Mouse (Mus musculus) adrenal gland (tissue): ENCODE measurements around the gene Rfk.

Experiments used
- intact Hi-C: fragments of 180-260 bp; cut with DNase I; formaldehyde crosslinking; loops from one replicate; pipeline ENCODE4 v1.15.1; 2025
- long read RNA-seq, 2 experiments: library from polyadenylated mRNA; unstranded; transcript quantifications; one replicate each; pipeline ENCODE4 v2.0.0; 2020; ENCODE audit warnings: borderline replicate concordance in 1 of 2; ENCODE audit not compliant: insufficient replicate concordance in 1 of 2

The Rfk gene
- long read RNA-seq, experiment 1, transcript Rfk-201 (4 exons, 2,482 nt), result major isoform, 180 of 198 reads
- long read RNA-seq, experiment 1, partial matches to known transcripts, result 5 of 198 reads
- long read RNA-seq, experiment 1, other reads (novel, unspliced or antisense), result 13 of 198 reads
- long read RNA-seq, experiment 2, transcript Rfk-201 (4 exons, 2,482 nt), result major isoform, 39 of 42 reads
- long read RNA-seq, experiment 2, partial matches to known transcripts, result 0 of 42 reads
- long read RNA-seq, experiment 2, other reads (novel, unspliced or antisense), result 3 of 42 reads

GRCm38 (mm10) chr19:17393841-17394591 is at the start of gene Rfk:
Rfk (plus strand) TSS chr19:17394043.
- intact Hi-C loops, result no loop called here

GRCm38 (mm10) chr19:17344881-17345280 is 49.0 kb upstream of the Rfk start:
- intact Hi-C loops, result no loop called here

GRCm38 (mm10) chr19:17346716-17347474 is 46.9 kb upstream of the Rfk start:
- intact Hi-C loops, result no loop called here

DNA sequence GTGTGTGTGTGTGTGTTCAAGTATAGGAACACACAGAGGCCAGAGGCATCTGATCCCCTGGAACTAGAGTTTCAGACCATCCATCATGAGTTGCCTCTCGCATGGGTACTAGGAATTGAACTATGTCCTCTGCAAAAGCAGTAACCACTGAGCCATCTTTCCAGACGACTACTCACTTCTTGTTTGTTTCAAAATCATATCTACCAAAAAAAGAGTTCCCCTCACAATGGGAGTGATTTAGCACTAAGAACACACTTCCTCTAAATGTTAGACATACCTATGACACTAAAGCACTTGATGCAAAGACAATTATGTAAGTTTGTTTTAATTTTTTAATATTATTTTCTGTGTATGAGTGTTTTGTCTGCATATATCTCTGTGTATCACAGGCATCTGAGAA is 46.0 kb upstream of the Rfk start:
- intact Hi-C loops, result no loop called here

GRCm38 (mm10) chr19:17353727-17354126 is 40.1 kb upstream of the Rfk start:
- intact Hi-C loops, result loop anchor here (10.0 kb wide), 1 partner anchor 129 kb away; no protein-coding TSS in a partner anchor

DNA sequence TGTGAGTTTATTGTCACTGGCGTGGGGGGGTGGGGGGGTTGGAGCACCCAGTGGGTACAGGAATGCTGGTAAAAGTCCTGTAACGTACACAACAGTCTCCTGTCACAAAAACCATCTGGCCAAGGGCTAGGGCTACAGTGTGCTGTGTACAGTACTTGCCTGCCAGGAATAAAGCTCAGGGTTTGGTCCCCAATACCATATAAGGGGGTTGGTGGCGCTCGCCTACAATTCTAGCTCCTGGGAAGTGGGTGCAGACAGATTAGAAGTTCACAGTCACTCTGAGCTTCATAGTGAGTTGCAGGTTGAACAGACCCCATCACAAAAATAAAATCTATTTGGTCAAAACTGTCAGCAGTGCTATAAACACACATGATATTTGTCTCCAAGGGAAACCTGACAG is 39.5 kb upstream of the Rfk start:
- intact Hi-C loops, result loop anchor here (10.0 kb wide), 1 partner anchor 130 kb away; no protein-coding TSS in a partner anchor

GRCm38 (mm10) chr19:17354797-17355196 is 39.0 kb upstream of the Rfk start:
- intact Hi-C loops, result loop anchor here (10.0 kb wide), 1 partner anchor 130 kb away; no protein-coding TSS in a partner anchor

- intact Hi-C loops, result loop anchor here (10.0 kb wide), 1 partner anchor 131 kb away; no protein-coding TSS in a partner anchor
These were observed 38.5 kb upstream of the Rfk start for GRCm38 (mm10) chr19:17355361-17355760.

DNA sequence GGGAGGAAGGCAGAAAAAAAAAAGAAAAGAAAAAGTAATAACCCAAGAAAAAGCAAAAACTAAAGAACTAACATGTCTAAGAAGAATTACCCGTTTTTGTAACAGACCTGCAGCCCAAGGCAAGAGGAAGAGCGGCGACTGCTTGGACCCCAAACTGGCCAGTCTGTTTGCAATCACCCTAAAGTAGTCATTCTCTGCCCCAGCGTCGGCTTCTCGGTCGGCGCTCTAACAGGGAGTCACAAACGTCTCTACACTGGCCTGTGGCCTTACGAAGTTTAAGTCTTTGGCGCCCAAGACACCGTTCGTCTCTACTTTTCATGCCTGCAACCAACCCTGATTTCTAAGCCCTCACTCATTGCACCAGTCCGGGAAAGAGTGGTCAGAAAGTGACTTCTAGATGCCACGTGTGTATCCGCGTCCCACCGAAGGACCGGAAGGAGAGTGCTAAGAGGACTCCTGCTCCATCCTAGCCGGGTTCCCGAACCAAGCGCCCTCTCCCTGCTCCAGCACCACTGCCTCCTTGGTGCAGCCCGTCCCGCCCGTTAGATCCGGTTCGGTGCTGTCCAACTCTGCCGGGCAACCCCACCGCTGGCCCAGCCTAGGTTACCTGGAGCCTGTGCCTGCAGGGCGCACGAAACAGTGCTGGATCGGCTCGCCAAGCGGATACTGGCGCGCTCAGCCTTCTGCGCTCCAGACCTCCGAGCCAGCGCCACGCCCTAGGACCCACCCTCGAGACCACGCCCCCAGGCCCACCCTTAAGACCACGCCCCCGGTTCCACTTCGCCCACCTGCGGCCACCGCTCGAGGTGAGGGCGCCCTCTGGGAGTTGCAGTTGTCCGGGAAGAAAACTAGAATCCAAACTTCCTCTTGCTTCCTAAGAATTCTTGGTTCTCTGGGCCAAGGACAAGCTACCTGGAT is 37.6 kb upstream of the Rfk start:
- intact Hi-C loops, result loop anchor here (10.0 kb wide), 1 partner anchor 131 kb away; no protein-coding TSS in a partner anchor

GRCm38 (mm10) chr19:17356932-17357331 is 36.9 kb upstream of the Rfk start:
- intact Hi-C loops, result loop anchor here (10.0 kb wide), 1 partner anchor 132 kb away; no protein-coding TSS in a partner anchor

DNA sequence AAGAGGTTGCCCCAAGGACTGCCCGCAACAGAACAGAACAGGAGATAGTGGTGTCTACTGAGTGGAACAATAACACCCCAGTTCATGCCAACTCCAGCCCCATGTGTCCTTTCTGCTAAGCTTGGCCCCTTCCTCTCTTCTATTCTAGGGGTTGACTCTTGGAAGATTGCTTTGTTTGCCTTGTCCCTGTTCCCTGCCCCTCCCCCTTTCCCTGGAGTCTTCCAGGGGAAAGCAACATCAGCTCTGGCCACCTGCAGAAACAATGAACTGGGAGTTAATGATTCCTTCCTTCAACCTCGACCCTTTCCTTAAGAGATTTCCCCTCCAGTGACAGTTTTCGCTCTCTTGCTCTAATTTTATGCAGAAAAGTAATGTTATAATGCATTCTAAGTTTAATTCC is 36.5 kb upstream of the Rfk start:
- intact Hi-C loops, result loop anchor here (10.0 kb wide), 1 partner anchor 133 kb away; no protein-coding TSS in a partner anchor

GRCm38 (mm10) chr19:17359315-17359890 is 34.4 kb upstream of the Rfk start:
- intact Hi-C loops, result loop anchor here (10.0 kb wide), 1 partner anchor 135 kb away; no protein-coding TSS in a partner anchor

GRCm38 (mm10) chr19:17361181-17361580 is 32.7 kb upstream of the Rfk start:
- intact Hi-C loops, result no loop called here

GRCm38 (mm10) chr19:17364741-17365140 is 29.1 kb upstream of the Rfk start:
- intact Hi-C loops, result loop anchor here (5.0 kb wide), 1 partner anchor 242 kb away; no protein-coding TSS in a partner anchor

GRCm38 (mm10) chr19:17366364-17367090 is 27.3 kb upstream of the Rfk start:
- intact Hi-C loops, result loop anchor here (5.0 kb wide), 1 partner anchor 244 kb away; no protein-coding TSS in a partner anchor

DNA sequence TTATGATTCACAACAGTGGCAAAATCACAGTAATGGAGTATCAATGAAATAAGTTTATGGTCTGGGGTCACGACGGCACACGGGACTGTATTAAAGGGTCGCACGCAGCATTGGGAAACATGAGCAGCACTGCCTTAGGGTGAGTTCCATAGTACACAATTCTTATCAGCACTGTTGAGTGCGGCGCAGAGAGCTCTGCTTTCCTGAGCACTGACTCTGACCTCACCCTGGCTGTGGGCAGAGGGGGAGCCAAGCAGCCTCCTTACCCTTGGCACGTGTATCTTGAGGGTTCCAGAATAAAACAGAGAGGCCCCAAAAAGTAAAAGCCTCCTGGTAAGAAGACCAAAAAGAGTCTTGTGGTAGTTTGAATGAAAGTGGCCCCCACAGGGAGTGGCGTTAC is 25.3 kb upstream of the Rfk start:
- intact Hi-C loops, result loop anchor here (5.0 kb wide), 1 partner anchor 246 kb away; no protein-coding TSS in a partner anchor

- intact Hi-C loops, result loop anchor here (5.0 kb wide), 1 partner anchor 247 kb away; no protein-coding TSS in a partner anchor
These were observed 24.3 kb upstream of the Rfk start for GRCm38 (mm10) chr19:17369581-17369980.

- intact Hi-C loops, result no loop called here
These were observed 21.1 kb upstream of the Rfk start, which contains the start of gene Gcnt1 for GRCm38 (mm10) chr19:17372701-17373100. Gcnt1 (minus strand) TSS chr19:17372844.

- intact Hi-C loops, result no loop called here
These were observed 15.0 kb upstream of the Rfk start for GRCm38 (mm10) chr19:17378845-17379244.
